Mouse (Mus musculus): Measurements from ENCODE around the gene Olfr1411.

The Olfr1411 gene

GRCm38 (mm10) chr1:92638181-92638580, 44.0 kb downstream of the Olfr1411 start:
- in situ Hi-C loops (cut with MboI): loop anchor here (25.0 kb wide), 1 partner anchor 1101 kb away; the partner anchor contains the start of gene Asb1

DNA sequence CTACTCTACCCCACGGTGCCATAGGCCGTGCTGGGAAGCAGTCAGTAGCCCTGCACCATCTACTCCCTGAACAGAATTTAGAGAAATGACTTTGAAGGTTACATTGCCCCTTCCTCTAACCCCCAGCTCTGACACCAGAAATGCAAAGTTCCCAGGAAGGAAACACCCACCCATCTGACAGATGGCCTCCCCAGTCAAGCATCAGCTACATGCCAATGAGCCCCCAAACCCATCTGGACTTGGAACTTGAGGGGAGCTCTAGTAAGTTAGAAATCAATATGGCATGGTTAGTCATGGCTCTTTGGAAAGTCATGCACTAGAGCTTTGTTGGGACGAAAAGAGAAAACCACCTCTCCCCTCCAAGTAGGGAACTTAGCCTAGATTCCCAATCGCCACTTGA, 44.5 kb downstream of the Olfr1411 start:
- in situ Hi-C loops (cut with MboI): loop anchor here (25.0 kb wide), 1 partner anchor 1101 kb away; the partner anchor contains the start of gene Asb1

DNA sequence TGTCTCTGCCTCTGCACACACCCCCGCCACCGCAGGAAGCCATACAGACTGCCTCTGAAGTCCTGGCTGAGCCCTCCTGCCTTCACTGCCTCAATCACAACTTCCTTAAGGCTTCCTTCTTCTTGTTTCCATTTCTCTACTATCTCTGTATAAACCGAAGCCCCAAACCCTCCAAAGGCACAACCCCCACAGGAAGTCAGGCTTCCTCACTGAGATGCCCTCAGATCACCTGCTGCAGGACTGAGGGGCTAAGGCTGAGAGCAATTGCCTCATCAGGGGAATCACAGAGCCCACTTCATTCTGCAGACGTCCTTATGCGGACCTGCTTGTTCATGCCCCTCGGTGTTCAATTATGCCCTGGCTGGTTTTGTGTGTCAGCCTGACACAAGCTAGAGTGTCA, 46.2 kb downstream of the Olfr1411 start:
- in situ Hi-C loops (cut with MboI): loop anchor here (10.0 to 25.0 kb wide), 2 partner anchors 166 to 1103 kb away; partner anchors contain the start of genes Asb1 and Ndufa10

- in situ Hi-C loops (cut with MboI): loop anchor here (10.0 to 25.0 kb wide), 2 partner anchors 167 to 1104 kb away; partner anchors contain the start of genes Asb1 and Ndufa10
Measured at GRCm38 (mm10) chr1:92641514-92642272, 47.5 kb downstream of the Olfr1411 start, which contains the start of gene Cops9. Cops9 (minus strand) TSS chr1:92641985.

GRCm38 (mm10) chr1:92643691-92644090, 49.5 kb downstream of the Olfr1411 start:
- in situ Hi-C loops (cut with MboI): loop anchor here (10.0 to 25.0 kb wide), 2 partner anchors 169 to 1106 kb away; partner anchors contain the start of genes Asb1 and Ndufa10

DNA sequence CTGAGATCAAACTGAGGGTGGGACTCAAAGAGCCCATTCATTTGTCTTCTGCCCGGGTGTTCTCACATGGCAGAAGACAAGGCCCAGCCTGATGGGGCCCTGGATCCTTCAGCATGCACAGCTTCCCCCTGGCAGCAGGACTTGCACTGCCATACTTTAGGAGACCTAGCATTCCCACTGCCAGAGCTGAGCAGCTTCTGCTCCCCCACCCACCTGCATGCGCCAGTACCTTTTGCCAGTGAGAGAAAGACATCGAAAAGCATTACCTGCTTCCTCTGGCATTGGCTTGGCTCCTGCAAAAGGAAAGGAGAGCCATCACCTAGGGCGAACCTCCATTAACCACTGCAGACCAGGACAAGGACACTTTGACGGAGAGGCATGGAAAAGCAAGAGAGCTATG, 50.7 kb downstream of the Olfr1411 start:
- in situ Hi-C loops (cut with MboI): loop anchor here (10.0 to 25.0 kb wide), 2 partner anchors 170 to 1108 kb away; partner anchors contain the start of genes Asb1 and Ndufa10

DNA sequence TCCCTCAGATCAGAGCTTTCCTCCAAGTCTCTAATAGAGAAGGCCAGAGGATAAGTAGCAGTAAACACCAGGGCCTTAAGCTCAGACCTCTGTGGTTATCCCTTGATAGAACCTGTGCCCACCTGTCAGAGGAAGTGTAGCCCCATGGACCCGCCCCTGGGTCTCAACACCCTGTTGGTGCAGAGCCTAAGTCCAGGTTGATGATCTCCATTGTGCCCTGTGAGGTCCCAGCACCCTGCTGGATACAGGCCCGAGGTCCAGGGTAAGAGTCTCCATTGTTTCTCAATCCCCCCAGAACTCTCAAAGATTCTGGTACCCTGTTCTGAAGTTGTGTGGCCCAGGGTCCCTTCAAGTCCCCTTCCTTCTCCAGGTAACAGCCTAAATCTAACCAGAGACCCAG, 51.9 kb downstream of the Olfr1411 start:
- in situ Hi-C loops (cut with MboI): loop anchor here (10.0 to 25.0 kb wide), 2 partner anchors 171 to 1109 kb away; partner anchors contain the start of genes Asb1 and Ndufa10

- in situ Hi-C loops (cut with MboI): loop anchor here (10.0 to 25.0 kb wide), 2 partner anchors 172 to 1109 kb away; partner anchors contain the start of genes Asb1 and Ndufa10
Measured at GRCm38 (mm10) chr1:92646601-92647000, 52.4 kb downstream of the Olfr1411 start.

DNA sequence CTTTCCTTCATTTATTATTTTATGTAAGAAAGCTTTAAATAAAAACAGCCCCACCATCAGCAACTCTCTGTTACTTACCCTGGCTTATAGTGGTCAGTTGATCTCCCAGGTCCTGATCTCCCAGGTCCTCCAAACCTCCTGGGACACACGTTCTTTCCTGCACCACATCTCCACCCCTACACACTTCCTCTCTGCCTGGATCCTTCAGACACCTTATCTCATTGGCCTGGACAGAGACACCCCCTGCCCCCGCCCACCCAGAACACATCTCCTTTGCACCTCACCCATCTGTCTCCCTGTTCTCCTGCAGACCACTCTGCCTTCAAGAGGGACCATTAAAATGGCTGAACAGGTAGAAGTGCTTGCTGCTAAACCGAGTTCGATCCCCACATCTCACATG, 52.8 kb downstream of the Olfr1411 start:
- in situ Hi-C loops (cut with MboI): loop anchor here (10.0 to 25.0 kb wide), 2 partner anchors 172 to 1110 kb away; partner anchors contain the start of genes Asb1 and Ndufa10

All from mature B cell (primary cell).